Mouse (Mus musculus) urinary bladder, adult 18-20 months (tissue): Measurements from ENCODE around the gene Araf.

Source experiments
- DNase-seq, 2 experiments: peaks; one replicate each; pipeline ENCODE4 v3.0.0; 2022; ENCODE audit warnings: low spot score in 2 of 2, mixed read lengths in 2 of 2

Araf gene

DNA sequence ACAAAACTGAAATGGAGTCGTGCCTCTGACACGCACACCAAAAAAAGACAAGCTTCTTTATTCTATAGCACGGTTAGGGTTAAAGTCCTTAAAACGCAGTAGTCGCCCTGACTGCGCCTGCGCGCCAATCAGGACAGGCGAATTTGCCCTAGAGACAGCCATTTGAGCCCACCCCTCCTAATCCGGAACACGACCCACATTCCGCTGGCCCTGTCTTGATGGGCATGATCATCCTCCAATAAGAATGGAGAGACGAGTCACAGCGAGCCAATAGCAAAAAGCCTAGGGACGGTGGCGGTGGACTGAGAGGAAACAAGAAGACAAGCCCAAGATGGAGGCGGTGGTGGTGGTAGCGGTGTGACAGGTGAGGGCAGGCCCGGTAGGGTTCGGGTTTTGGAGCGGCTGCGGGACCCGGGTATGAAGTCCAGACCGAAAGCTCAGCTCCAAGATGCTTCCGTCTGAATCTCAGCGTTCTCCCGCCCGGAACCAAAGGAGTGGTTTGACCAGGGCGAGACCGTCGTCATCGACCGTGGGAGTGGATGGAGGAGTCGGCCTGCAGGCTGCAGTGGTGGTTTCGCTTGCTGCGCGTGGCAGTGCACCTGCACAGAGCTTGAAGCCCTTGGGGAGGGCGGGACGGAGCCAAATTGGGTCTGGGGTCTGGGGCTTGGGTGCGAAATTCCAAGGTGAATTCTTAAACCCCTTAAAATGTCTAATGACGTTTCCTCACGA is 50.8 kb downstream of the Araf start:
- DNase-seq = peak; percentile 63 to 88

DNA sequence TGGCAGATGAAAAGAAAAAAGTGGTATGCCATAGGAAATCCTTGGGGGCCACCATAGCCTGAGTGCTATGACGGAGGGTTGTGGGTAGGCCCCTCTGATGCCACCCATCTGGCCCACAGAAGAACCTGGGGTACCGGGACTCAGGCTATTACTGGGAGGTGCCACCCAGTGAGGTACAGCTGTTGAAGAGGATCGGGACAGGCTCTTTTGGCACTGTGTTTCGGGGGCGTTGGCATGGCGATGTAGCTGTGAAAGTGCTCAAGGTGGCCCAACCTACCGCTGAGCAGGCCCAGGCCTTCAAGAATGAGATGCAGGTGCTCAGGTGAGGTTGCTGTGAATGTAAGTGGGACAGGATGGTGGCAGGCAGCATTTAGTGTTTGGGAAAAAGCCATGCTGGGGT is 56.2 kb downstream of the Araf start:
- no peak for DNase-seq

DNA sequence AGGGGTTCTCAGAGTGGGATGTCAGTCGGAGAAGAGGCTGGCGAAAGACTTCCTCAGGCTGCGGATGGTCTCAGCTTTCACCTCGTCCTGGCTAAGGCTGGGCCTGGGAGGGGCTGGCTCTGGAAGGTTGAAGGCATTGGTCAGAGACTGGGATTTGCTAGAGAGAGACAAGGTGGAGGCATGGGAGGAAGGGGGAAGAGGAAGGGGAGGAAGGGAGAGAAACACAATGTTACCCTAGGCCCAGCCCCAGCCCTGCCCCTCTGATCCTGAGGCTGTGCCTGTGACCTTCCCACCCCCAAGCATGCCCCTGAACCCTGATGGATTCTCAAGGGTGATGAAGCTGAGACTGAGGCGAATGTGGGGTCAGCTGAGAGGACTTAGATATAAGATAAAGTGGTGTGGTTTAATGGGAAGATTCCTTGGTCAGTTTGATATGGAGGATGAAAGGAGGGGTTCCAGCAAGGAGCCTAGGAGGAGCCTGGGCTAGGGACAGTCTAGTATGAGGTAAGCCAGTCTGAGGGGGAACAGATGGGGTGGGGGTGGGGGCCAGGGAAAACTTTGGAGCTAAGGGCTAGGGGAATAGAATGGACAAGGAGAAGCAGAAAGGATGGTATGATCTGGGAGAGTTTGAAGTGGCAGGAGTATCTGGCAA is 64.0 kb downstream of the Araf start:
- DNase-seq = no peak

DNA sequence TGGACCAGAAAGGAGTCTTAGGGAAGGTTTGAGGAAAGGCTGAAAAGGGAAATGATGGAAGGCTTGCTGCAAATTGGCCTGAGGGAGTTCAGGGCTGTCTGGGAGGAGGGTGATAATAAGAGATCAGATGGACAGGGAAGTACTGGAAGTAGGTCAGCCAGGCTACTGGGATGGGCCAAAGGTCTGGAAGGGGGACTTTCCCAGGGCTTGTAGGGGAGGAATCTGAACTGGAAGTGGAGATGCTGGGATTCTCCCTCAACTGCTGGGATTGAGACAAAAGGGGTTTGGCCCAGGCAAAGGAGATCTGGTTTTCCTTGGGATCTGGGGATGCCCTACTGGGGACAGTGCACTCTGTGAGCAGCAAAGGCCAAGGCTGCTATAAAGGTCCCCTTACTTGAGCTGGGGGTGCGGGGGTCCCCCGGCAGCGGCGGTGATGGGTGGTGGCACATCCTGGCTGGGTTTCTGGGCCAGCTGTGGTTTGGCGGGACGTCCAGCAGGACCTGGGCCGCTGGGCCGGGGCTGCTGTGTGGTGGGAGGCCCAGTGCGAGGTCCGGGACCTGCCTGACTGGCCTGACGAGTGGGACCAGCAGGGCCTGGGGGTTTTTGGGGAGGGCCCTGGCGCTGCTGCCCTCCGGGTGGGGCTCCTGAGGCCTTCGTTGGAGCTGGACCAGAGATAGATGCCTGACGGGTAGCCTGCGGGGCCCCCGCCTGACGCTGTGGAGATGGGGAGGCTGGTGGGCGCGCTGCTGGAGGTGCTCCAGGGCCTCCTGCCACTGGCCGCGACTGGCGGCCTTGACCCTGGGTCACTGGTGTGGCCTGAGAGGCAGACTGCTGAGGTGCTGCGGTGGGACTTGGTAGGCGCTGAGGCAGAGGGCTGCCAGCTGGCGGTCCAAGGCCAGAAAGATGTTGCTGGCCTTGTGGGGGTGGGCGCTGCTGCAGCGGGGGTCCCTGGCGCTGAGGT is 64.8 kb downstream of the Araf start:
- no peak for DNase-seq

DNA sequence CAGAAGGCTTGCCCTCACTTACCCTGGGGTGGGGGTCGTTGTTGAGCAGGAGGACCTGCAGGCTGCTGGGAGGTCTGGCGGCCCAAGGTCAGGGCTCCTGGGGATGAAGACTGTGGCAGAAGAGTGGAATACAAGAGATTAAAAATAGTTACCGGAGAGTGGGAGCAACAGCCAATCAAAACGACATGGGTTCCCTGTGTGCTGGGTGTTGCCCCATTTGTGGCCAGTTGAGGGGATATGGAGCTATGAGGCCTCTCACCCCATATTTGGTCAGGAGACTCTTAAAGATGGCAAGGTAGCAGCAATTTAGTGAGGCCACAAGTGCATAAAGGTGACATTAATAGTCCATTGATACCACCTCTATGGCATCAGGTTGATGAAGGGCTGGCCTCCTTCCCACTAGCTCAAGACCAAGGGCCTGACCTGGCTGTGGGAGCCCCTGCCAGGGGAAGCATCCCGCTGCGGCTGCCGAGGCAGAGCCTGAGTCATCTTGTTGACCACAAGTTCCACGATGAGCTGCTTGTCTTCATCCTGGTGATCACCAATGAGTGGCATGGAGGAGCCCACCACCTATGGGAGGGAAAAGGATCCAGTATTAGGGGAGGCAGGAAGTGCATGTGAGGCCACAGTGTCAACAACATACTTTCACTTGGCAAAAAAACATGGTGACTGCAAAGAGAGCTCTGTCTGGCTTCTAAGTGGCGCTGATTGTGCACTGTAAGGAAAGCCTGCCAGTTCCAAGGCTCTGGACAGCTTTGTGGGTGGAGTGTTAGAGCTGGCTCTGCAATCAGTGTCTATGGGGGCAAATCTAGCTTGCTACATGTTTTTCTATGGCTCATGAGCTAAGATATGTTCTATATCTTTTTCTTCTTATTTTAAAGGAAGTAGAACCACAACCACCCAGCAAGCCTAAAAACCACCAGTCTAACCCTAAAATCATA is 65.8 kb downstream of the Araf start:
- DNase-seq = no peak

DNA sequence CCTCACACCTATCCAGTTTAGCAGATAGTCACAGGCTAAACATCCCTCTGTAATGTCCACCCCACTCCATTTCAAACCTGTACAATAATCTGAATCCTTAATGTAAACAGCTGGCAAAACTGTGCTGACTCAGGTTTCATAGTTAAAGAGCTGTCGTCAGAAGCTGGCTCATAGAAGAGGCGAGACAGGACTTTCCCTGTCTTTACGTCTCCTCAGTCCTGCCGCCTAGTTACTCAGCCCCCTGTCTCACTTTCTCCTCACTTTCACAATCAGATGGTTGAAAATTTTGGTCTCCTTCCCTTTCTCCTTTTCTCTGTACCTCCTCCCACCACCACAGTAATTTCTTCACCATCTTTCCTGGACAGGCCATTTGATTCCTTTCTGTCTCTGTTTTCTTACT is 70.5 kb downstream of the Araf start:
- DNase-seq = no peak

DNA sequence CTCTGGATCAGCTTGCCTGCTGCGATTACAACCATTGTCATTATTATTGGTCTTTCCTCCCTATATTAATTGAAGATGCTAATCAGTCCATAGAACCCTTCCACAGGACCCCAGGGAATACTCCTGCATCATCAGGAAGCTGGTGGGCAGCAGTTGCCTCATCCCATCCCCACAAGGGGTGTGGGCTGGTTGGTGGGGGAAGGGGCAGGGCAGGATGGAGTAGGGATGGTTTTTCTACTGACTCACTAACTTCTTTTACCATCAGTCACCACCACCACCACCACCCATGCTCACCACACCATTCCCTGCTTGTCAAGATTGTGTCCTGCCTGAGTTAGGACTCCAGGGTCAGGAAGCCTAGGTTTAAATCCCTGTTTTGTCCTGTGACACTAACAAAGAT is 71.6 kb downstream of the Araf start:
- DNase-seq = no peak

DNA sequence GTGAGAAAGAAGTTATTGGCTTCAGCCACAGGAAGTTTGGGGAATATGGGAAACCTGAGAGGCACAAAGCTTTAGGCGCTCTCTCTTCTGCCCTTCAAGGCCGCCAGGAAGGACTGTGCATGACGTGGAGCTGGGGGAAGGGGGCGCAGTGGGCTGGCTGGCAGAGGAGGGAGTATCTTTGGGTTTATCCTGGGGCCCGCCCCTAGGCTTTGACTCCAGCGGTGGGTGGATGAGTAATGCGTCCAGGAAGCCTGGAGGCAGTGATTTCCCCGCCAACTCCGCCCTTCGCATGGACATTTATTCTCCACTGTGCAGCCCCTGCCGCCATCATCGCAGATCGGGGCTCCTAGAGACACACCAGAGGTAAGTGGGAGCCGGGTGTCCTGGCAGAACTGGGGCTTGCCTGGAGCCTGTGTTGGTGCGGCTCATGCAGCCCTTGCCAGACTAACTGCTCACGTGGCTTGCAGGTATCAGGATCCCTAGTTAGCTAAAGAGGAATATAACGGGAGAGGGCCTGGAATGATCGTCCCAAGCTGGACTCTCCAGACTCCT is 72.4 kb downstream of the Araf start, which contains the start of gene Timp1:
Timp1 (plus strand) TSS at position 205 of the 552 bp plus-strand sequence.
- peak in 1 of 2 experiments; percentile 37 for DNase-seq

DNA sequence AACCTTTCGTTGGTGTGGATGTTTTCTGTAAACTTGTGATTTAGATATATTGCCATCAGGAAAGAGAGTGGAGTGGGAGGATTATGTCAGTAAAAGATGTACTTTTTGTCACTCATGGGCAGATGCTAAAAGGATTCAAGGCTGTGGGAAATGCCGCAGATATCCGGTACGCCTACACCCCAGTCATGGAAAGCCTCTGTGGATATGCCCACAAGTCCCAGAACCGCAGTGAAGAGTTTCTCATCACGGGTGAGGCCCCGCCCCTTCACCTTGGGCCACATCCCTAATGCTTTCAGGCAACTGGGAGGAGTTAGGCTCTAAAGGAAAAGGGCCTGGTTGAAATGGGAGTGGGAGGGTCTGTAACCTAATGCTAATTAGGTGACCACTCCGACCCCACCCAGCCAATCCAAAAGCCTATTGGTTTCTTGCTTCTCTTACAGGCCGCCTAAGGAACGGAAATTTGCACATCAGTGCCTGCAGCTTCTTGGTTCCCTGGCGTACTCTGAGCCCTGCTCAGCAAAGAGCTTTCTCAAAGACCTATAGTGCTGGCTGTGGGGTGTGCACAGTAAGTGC is 75.4 kb downstream of the Araf start:
- no peak for DNase-seq

DNA sequence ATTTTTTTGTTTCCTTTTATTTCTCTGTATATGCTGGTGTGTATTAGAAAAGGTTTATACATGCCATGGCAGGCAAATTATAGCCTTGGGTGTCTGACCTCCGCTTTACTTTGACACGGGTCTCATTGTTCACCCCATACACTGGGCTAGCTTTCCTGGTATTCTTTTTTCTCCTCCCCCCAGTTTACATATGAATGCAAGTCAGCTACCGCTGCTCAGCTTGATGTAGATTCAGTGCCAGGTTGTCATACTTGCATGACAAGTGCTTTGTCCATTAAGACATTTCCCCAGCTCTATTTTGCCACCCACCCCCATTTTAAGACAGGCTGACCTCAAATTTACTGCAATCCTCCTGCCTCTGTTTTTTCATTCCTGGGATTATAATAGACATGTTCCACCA is 77.6 kb downstream of the Araf start:
- DNase-seq = no peak

DNA sequence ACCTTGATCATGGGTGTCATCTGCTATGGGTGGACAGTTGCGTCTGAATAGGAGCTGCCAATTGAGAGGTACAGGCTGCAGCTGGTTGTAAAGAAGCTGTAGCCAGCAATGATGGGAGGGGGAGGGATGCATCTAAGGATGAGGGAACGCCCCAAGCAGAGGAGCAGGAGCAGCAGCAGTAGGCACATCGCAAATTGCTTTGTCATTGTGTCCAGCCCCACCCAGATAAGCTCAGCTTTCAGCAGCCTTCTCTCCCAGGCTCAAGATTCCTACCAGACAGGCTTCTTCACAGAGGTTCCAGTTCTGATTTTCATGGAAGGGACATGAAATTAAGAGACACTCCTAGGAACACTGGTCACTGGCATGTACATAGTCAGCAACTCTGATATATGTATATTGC is 112.5 kb downstream of the Araf start:
- DNase-seq = no peak
